Mouse (Mus musculus) liver, embryonic 14.5 days (tissue): ENCODE data around the gene Ppp1r27.

Experiments
- CTCF ChIP-seq: IDR thresholded peaks from 2 replicates; pipeline ENCODE4 v1.5.1; 2016; ENCODE audit warnings: antibody characterized with exemption, low read depth, control low read depth
- EP300 ChIP-seq: IDR thresholded peaks from 2 replicates; pipeline ENCODE4 v1.6.1; 2016; ENCODE audit warnings: antibody characterized with exemption, low read depth

DNA sequence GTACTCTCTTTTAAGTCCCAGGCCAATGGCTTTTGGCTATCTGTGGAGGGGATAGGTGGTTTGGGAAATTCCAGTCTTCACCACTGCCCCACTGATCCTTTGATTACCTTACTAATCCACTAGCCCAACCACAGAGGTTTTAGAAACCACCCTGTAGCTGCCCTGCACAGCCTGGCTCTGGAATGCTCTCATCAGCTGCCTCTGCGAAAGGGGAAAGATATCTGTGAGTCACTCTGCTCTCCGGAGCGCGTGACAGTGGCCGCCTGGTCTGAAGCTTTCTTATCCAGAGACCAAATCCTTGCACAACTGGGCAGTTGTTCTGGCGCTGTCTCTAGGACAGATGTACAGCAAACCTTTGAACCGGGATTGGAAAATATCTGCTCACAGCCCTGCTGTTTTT lies 3.9 kb upstream of the Ppp1r27 start:
- TF ChIP-seq CTCF (no peak), EP300 (no peak)
